Mouse (Mus musculus) megakaryocyte, embryonic 14.5 days (primary cell): ENCODE measurements around the gene Btg4. TPM values are rescaled to one million over a fixed set of nuclear protein-coding genes. Genes with fewer than 3 reads are reported as not detected.
A peak's percentile ranks its signal among the peaks of the same experiment; 100 is the strongest.

Experiments used
- H3K27me3 ChIP-seq: replicated peaks from 2 replicates; pipeline ENCODE3; 2012; ENCODE audit warnings: inconsistent platforms
- H3K36me3 ChIP-seq: replicated peaks from 2 replicates; pipeline ENCODE3; 2012; ENCODE audit warnings: low read length, inconsistent platforms, mixed read lengths
- H3K4me1 ChIP-seq: 2 replicates; pipeline ENCODE4 v1.6.1; 2012; ENCODE audit warnings: inconsistent platforms
- H3K4me3 ChIP-seq: replicated peaks from 2 replicates; pipeline ENCODE3; 2012; ENCODE audit warnings: moderate library complexity, mild to moderate bottlenecking, inconsistent platforms
- H3K9me3 ChIP-seq: 2 replicates; pipeline ENCODE4 v1.6.1; 2012; ENCODE audit warnings: inconsistent platforms
- FLI1 ChIP-seq: IDR thresholded peaks from 2 replicates; pipeline ENCODE4 v1.6.1; 2012; ENCODE audit warnings: low read length, inconsistent platforms, mixed read lengths
- GATA1 ChIP-seq: IDR thresholded peaks from 3 replicates; pipeline ENCODE4 v1.6.1; 2012; ENCODE audit warnings: mixed read lengths, low read length, inconsistent platforms, borderline replicate concordance
- polyA plus RNA-seq: library from polyadenylated mRNA; stranded (reverse); fragments of >175 nt; gene quantifications from 2 replicates; pipeline ENCODE4 v1.2.3, GENCODE M21; 2012; ENCODE audit warnings: low replicate concordance; ENCODE audit not compliant: insufficient read depth

The Btg4 gene
- polyA plus RNA-seq, 1 experiment, result not detected

DNA sequence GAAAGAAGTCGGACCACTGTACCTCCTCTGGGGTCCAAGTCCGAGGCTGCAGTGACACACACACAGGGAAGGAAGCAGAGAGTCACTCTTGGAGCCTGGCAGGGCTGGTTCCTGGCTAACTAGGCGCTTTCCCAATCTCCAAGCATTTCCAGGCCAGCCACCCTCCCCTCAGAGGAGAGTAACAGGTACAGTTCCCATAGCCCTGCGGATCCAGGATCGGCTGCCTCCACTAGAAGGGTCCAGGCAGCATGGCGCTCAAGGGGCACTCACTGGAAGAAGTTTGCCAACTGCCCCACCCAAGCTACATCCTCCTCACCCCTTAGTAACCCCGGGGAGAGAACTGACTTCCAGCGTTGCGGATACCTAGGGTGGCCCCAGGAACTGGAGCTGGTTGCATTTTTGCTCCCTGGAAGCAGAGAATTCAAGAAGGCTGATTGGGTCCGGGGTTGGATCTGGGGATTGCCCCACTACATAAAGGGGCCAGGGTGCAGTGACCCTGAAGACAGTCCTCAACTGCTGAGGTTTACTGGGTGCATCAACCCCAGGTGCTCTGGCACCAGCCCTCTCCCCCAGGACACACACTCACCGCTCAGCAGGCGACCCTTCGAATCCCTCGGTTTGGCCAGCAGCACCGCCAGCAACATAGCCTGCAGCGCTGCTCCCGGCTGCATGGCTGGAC, 15.7 kb downstream of the Btg4 start:
- H3K4me1 ChIP-seq, result peaks cover 41% of the 10 kb centered on the region
- H3K27me3 ChIP-seq, result no peaks in the 10 kb centered on the region
- H3K9me3 ChIP-seq, result no peaks in the 10 kb centered on the region
- no peak for TF ChIP-seq GATA1
- TF ChIP-seq FLI1, result no peak
- peaks cover 35% of the 10 kb centered on the region for H3K36me3 ChIP-seq
- peak overlapping the region; percentile 93 for H3K4me3 ChIP-seq

DNA sequence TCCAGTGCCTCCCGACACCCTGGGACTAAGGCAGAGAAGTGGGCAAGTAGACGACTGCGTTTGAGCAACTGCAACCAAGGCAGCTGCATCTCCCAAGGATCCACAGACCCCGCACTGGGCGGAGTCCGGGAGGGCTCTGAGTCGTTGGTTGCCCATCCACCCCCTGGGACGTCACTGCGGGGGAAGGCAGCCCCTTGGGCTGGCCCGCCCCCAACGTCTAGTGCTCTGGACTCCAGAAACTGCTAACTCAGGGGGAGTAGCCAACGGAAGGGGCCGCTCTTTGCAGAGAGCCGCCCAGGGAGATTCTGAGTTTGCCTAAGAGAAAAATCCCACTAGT, 16.2 kb downstream of the Btg4 start, which contains the start of gene Layn:
Layn (minus strand) TSS at position 116 of the 337 bp plus-strand sequence.
- H3K27me3 ChIP-seq, result no peaks in the 10 kb centered on the region
- TF ChIP-seq FLI1 (no peak), GATA1 (no peak)
- H3K9me3 ChIP-seq, result no peaks in the 10 kb centered on the region
- peaks cover 30% of the 10 kb centered on the region for H3K36me3 ChIP-seq
- peak within 1 kb of the TSS; percentile 93 for H3K4me3 ChIP-seq
- H3K4me1 ChIP-seq, result peaks cover 43% of the 10 kb centered on the region

DNA sequence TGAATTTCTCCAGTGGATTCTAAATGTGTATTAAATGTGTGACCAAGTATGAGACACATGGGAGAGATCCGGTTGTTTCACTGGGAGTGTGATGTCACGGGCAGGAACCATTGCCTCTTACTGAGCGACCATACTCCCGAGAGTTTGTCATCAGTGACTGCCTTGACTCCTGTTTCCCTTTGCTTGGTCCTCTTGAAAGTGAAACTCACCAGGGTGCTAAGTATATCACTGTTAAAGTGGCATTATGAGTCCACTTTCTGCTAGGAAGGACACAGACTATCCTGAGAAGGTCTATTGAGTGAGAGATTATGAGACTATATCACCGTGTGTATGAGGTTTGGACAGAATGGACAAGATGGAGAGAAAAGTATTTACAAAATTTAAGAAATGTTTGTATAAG, 20.9 kb downstream of the Btg4 start:
- TF ChIP-seq FLI1 (no peak), GATA1 (no peak)
- Histone ChIP-seq H3K4me3 (no peak overlapping the region), H3K4me1 (peaks cover 19% of the 10 kb centered on the region)

DNA sequence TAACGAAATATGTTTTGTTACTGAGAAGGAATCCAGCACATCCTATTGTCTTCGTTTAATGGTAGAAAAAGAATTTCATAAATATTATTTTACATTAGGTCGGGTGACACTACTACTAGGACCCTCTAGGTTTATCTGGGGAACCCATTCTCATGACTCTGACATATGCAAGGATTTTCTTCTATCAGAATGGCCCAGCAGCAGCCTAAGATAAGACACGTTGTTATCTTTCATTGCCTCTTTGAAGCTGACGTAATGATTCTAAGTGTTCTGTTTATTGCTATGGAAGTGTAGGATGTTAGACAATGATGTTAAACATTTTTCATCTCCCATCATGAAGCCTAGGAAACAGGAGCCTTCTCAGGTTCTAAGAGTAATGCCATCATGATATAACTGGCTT, 33.0 kb downstream of the Btg4 start:
- H3K4me3 ChIP-seq, result no peak overlapping the region
- no peaks in the 10 kb centered on the region for H3K9me3 ChIP-seq
- no peak for TF ChIP-seq FLI1
- no peak for TF ChIP-seq GATA1
- no peaks in the 10 kb centered on the region for H3K36me3 ChIP-seq
- peaks cover 25% of the 10 kb centered on the region for H3K27me3 ChIP-seq
- H3K4me1 ChIP-seq, result no peaks in the 10 kb centered on the region

More for the DNA sequence above, 20.9 kb downstream of the Btg4 start:
- H3K27me3 ChIP-seq, result peaks cover 3% of the 10 kb centered on the region
- no peaks in the 10 kb centered on the region for H3K36me3 ChIP-seq
- no peaks in the 10 kb centered on the region for H3K9me3 ChIP-seq

DNA sequence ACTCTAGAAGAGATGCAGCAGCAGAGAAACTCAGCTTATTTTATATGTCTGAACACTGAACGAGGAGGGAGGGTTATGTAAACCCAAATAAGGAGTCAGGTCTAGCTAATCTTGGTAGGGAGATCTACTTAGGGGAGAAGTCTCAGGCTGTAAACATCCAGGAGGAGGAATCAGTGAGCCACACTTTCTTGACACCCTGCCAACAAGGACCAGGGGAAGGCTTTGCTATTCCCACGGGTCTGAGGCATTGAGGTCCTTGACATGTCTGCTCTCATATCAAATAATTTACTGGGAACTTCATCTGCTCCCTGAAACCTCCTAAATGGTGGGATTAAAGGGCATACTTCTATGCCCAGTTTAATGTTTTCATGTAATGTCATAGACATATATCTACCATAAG, 35.6 kb downstream of the Btg4 start:
- Histone ChIP-seq H3K4me3 (no peak overlapping the region), H3K36me3 (no peaks in the 10 kb centered on the region), H3K27me3 (peaks cover 35% of the 10 kb centered on the region), H3K9me3 (no peaks in the 10 kb centered on the region; the same call in 1 of the 2 replicates), H3K4me1 (no peaks in the 10 kb centered on the region)
- no peak for TF ChIP-seq GATA1
- TF ChIP-seq FLI1, result no peak

DNA sequence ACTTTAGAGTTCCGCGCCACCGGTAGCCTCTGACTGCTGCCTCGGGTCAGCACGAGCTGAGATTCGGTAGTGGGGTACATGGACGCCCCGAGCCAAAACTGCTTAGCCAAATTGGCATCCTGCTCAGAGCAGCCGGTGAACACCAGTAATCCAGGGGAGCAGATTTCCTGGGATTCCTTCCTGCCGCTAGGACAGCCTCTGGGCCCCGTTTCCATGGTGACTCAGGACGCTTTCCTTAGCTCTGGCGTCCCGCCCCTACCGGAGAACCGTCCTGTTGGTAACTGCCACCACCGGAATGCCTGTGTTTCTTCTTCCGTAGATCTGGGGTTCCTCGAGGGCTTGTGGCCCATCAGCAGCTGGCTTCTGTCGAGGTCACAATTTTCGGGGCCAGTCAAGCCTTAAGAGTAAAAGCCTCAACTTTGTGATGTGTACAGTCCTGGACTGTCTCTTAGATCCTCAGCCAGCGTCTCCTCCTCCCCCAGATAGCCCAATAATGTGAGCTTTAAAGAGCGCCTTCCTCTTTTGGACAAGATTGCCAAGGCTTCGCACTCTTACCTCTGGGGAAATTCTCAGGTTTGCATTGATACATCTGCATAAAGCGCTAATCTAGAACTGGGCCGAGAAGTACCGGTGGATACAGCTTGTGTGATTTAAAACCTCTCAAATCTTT, 41.2 kb downstream of the Btg4 start, which contains the start of gene 4833427G06Rik:
4833427G06Rik (minus strand) TSS at position 323 of the 670 bp plus-strand sequence.
- H3K9me3 ChIP-seq, result peaks cover 6% of the 10 kb centered on the region
- H3K4me1 ChIP-seq, result peaks cover 29% of the 10 kb centered on the region
- no peaks in the 10 kb centered on the region for H3K36me3 ChIP-seq
- peak within 1 kb of the TSS; percentile 73 for H3K4me3 ChIP-seq
- peaks cover 60% of the 10 kb centered on the region for H3K27me3 ChIP-seq
- TF ChIP-seq GATA1, result no peak
- TF ChIP-seq FLI1, result no peak

DNA sequence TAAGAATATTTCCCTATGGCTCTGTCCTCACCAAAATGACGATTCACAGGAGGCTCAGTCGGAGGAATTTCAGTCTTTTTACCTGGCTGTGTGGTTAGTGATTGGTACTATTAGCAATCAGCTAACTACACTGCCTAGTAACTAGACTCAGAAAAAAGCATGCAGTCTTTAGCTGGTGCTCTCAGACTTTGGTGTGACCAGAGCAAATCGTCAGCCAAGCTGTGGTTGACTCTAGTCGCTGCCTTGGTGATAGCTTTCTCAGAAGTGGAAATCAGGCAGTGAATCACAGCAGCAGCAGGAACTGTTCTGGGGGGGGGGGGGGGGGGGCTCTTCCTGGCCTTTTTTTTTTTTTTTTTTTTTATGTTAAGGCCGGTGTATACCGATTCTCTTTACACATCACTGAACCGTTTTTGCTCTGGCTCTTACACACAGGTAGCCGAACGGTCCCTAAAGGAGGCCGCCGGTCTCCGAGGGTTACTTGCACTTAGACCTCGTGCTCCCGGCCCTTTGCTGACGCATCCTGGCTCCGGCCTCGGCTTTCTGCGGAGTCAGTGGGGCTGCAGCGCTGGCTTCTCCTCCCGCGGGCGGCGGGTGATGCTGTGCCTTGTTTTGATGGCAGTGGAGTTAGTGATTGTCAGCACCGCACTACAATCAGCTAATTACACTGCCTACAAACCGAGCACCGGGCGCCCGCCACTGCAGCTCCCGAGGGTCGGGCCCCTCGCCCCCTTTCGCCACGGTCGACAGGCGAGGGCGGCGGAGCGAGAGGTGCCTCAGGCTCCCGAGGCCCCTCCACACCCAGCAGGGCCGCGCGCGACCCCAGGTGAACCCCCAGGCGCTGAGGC, 42.5 kb downstream of the Btg4 start:
- Histone ChIP-seq H3K9me3 (peaks cover 6% of the 10 kb centered on the region), H3K27me3 (peaks cover 54% of the 10 kb centered on the region), H3K4me3 (peak overlapping the region; percentile 89), H3K36me3 (no peaks in the 10 kb centered on the region), H3K4me1 (peaks cover 29% of the 10 kb centered on the region)
- TF ChIP-seq GATA1, result no peak
- TF ChIP-seq FLI1, result no peak

DNA sequence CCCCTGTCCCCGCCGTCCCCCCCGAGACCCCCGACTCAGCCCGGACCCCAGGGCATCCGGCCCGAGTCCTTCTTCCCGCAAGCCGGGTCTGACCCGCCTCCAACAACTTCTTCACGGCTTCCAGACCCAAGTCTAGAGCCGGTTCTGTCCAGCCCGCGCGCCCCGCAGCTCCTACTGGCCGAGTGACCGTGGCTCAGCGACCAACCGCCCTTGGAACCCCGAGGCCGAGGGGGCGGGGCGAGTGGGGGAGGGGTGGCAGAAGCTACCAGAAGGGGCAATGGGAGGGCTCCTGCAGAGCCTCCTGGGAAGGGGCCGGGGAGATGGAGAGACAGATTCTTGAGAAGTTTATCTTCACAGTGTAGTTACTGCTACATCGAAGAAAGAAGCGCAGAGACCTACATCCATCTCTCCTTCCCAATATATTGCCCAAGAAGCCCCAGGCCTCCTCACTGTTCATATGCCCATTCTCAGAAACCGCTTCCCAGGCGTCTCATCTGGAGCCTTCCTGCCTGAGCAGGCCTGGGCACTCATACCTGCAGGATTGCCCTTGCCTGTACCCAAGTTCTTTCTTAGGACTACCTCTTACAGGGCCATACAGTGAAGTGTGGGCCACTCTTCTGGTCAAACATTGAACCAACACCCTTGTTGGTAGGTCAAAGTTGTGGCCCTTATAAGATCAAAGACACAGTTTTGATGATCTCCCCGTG, 43.3 kb downstream of the Btg4 start:
- peak overlapping the region; percentile 89 for H3K4me3 ChIP-seq
- H3K9me3 ChIP-seq, result peaks cover 6% of the 10 kb centered on the region
- no peaks in the 10 kb centered on the region for H3K36me3 ChIP-seq
- peaks cover 57% of the 10 kb centered on the region for H3K27me3 ChIP-seq
- peaks cover 29% of the 10 kb centered on the region for H3K4me1 ChIP-seq
- TF ChIP-seq FLI1, result no peak
- TF ChIP-seq GATA1, result no peak

DNA sequence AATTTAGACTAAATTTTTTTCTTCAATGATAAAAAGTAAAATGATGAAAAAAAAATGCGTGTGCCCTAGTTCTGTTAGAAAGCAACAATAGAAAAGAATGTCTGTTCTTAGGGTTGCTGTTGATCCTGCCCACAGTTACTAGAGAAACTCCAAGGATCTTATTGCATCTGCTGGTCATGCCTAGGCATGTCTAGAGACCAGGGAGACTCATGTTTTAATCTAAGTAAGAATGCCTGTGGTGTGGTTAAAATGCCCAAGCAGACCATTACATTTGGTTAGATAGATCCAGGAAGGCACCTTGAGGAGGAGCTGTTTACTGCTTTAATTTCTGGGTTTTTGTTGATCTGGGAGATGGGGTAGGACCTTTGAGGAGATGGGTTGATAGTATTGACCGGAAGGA, 45.0 kb downstream of the Btg4 start:
- peaks cover 51% of the 10 kb centered on the region for H3K27me3 ChIP-seq
- TF ChIP-seq GATA1, result no peak
- TF ChIP-seq FLI1, result no peak
- no peaks in the 10 kb centered on the region for H3K36me3 ChIP-seq
- no peak overlapping the region for H3K4me3 ChIP-seq
- peaks cover 6% of the 10 kb centered on the region for H3K9me3 ChIP-seq
- H3K4me1 ChIP-seq, result peaks cover 29% of the 10 kb centered on the region

DNA sequence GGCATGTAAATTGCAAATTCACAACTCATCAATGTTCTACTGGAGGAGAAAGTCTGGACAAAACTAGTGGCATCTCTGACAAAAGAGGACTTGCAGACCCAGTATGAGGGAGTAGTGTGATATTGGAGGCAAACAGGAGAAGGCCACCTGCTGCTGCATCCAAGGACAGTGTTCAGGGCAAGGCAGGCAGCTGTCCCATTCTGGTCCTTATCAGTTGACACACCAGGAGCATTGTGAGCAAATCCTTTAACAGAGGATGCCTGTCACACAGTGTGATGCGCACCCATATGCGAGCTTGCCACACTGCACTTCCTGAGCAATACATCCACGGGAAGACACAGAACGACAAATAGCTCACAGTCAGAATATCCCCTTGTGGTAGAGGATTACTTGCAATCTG, 54.1 kb downstream of the Btg4 start:
- Histone ChIP-seq H3K9me3 (no peaks in the 10 kb centered on the region), H3K4me1 (peaks cover 3% of the 10 kb centered on the region; the same call in 1 of the 2 replicates), H3K27me3 (peaks cover 32% of the 10 kb centered on the region), H3K4me3 (no peak overlapping the region), H3K36me3 (no peaks in the 10 kb centered on the region)
- TF ChIP-seq GATA1 (no peak), FLI1 (no peak)
